Mouse (Mus musculus) central nervous system, embryonic 18 days (tissue): ENCODE results near the gene Srp54c. TPM values are rescaled to one million over a fixed set of nuclear protein-coding genes. Genes with fewer than 3 reads are reported as not detected.

Experiments used
- polyA plus RNA-seq: library from polyadenylated mRNA; depleted of rRNA; stranded (reverse); fragments of >200 nt; gene quantifications from 2 replicates; pipeline ENCODE4 v1.2.3, GENCODE M21; 2012; rRNA removed

Gene Srp54c
- 52.8 and 56.9 TPM in 2 replicates for polyA plus RNA-seq

GRCm38 (mm10) chr12:55229626-55230519 is at the start of gene Srp54c:
TSS of gene Srp54c (plus strand) at chr12:55230168.

DNA sequence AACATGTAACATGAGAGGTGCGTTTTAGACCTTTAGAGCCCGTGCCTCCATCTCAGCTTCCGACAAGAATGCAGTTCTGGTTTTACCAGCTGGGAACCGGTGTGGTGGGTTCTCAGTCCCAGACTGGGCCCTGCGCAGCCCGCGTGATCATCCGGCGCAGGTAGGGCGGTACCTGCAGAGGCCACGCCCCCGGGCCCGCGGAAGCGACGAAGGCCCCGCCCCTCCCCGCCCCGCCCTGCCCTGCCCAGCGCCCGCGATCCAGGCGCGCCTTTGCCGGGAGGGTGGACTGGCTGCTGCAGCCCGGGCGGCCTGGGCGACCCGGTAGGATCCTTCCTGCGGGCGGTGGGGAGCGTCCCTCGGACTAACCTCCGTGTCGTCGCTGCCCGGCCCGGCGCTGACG is 30.7 kb upstream of the Srp54c start, which contains the start of gene 1700047I17Rik2:
Gene 1700047I17Rik2, plus strand, starts transcription at position 287 of the 400 bp plus-strand sequence.

DNA sequence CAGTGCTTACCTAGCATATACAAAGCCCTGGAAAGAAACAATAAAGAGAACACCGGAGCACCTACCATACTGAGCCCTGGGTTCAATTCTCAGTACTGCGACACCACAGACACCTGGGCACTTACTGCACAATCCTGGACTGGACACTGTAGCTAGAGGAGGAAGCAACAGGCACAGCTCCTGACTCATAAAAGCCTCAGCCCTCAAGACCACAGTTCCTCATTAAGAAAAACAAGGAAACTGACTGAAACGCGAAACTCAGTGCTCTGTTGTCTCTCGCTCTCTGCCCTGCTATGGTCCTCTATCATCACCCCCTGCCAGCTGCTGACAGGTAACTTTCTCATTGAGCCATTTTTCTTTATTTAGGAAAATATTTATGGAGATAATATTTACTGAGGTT is 69.4 kb downstream of the Srp54c start, which contains the start of gene 1110008L16Rik:
Gene 1110008L16Rik, plus strand, starts transcription at position 242 of the 400 bp plus-strand sequence.

DNA sequence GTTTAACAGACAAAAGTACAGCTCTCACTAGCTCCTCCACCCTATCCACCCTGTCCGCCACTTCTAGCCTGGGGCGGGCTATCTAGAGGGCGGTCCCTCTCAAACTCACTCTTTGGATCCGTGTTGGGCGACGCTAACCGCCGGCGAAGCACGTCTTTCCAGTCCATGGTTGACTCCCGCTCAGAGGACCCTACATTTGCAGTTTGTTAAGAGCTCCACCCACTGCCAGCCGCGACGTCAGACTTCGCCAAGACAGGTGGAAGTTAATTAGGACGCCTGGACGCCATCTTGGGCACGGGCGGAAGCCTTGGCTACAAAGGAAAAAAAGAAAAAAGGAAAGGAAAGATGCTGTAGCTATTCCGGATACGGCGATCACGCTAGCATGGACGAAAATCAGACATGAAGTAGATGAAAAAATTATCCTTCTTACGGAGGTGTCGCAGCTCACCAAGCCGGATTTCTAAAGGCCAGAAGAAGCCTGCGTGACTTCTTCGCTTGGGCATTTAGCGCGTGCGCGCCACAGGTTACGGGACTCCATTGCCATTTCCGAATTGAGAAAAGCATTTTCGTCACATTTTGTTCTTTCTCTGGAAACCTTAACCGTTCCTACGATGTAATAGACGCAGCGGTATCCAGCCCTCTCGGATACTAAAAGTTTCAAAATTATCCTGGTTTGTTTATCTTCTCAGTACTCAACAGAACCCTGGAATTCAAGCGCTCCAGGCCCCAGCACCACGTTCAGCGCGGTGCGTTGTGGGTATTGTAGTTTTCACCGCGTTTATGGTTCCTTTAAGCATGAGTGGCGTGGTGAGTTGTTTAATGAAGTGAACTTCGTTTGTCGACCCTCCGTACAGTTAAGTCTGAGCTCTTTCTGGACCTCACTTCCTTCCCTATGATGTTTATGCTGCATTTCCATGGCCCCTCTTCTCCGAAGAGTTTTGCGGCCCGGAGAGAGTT is 72.8 kb downstream of the Srp54c start, which contains the start of gene Ppp2r3c:
Gene Ppp2r3c, minus strand, starts transcription at position 514 of the 957 bp plus-strand sequence.

Other genes with a start within 250 kb of the Srp54c start
- not detected in 2 replicates for gene Gm20403, start 243.6 kb upstream of the Srp54c start, polyA plus RNA-seq
- gene Baz1a, start 215.8 kb upstream of the Srp54c start, polyA plus RNA-seq: 3.2 and 3.6 TPM in 2 replicates
- gene 2700097O09Rik, start 150.1 kb upstream of the Srp54c start, polyA plus RNA-seq: 27.6 and 29.4 TPM in 2 replicates
- gene Srp54a, start 149.9 kb upstream of the Srp54c start, polyA plus RNA-seq: 58.3 and 69.1 TPM in 2 replicates
- gene Fam177a, start 105.7 kb upstream of the Srp54c start, polyA plus RNA-seq: 36.9 and 37.1 TPM in 2 replicates
- gene Srp54b, start 75.1 kb upstream of the Srp54c start, polyA plus RNA-seq: 39.5 and 41.4 TPM in 2 replicates
- not detected in 2 replicates for gene 1700047I17Rik2, start 30.6 kb upstream of the Srp54c start, polyA plus RNA-seq
- gene 1110008L16Rik, start 69.4 kb downstream of the Srp54c start, polyA plus RNA-seq: 8.0 and 9.0 TPM in 2 replicates
- gene Ppp2r3c, start 72.8 kb downstream of the Srp54c start, polyA plus RNA-seq: 17.6 and 19.3 TPM in 2 replicates
- gene Psma6, start 154.1 kb downstream of the Srp54c start, polyA plus RNA-seq: 188 and 189 TPM in 2 replicates